Mouse (Mus musculus): Measurements from ENCODE around the gene Lrrc49.

GRCm38 (mm10) chr9:60696271-60696985 lies 8.5 kb upstream of the Lrrc49 start:
- no peak for TF ChIP-seq CTCF (IDR thresholded peaks at IDR 0.05; ENCODE audit: extremely low read depth, insufficient read depth, low read length)
- TF ChIP-seq POLR2A (IDR thresholded peaks at IDR 0.05; ENCODE audit: extremely low read depth, insufficient read depth, low read length), result no peak
